Mouse (Mus musculus): ENCODE results near the gene Foxp2.

Gene Foxp2

DNA sequence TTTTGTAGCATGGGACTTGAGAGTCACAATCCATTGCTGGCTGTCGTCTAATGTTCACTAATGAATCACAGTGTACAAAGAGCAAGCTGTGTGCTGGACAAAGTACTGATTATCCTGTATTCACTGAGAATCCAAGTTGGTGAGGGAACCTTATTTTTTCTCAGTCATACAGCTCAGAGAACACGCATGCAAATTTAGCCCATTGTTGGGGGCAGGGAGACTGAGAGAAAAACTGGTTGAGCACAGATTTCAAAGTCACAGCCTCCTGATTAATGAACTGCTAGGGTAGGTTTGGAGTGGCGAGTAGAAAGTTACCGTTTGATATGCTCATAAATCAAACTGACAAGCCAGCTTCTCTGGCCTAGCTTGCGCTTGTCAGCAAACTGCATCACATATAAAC, 477.1 kb downstream of the Foxp2 start:
- DNase-seq: peak; percentile 49

DNA sequence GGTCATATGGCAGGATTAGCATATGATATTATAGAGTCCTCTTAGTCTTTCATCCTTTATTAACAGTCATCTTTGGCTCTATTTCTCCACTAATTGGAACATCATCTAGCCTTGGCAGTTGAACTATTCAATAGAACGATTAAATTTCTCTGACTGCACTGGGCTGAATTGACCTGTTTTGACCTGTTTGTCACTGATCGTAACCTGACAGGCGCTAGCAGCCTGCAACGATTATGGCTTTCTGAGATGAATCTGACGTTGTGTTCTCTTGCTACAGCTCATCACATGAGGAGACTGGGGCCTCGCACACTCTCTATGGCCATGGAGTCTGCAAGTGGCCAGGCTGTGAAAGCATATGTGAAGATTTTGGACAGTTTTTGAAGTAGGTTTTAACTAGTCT, 495.3 kb downstream of the Foxp2 start:
- no peak for DNase-seq

DNA sequence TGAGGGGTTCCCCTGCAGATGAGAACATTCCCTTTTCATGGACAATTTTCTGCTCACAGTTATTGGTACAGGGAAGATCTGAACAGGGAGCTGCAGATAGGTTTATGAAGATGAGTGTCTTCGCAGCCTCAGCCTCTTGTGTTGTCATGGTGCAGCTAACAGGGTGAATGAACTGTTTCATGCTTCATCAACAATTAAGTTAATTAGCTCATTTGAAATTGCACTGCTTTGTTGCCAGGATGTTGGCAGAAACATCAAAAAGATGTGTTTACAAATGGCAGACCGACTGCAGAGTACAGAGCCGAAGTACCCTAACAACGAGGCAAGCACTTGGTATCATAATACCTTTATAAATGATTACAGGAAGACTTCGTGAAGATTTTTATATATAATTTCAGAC, 496.3 kb downstream of the Foxp2 start:
- no peak for DNase-seq

DNA sequence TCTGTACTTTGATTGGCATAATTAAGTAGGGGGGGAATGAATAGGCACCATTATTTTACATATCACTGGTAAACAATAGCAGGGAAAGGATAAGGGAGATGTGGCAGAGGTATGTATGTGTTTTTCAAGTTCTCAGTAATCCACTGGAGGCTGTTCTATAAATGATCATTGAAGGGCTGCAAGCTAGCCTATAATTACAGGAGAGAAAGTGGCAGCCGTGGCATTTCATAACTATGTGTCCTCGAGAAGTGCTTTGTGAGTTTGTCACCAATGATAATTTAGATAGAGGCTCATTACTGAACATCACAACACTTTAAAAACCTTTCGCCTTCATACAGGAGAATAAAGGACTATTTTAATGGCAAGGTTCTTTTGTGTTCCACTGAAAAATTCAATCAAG, 500.0 kb downstream of the Foxp2 start:
- no peak for DNase-seq

DNA sequence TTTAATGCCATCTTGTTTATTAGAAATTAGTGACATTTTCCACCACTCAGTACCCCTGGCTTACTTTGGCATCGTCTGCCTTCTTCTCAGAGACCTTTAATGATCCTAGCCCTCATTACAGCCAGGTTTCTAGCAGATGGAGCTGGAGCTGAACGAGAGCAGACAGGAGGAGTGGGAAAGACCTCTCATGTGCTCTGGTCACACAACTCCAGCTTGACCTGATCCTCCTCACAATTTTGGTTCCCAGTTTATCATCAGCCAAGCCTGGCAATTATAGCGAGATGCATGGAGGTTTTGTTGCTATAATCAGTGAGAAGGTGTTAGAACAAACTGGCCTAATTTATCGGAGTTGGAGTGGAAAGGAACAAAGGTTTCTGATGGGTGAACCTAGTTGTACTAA, 500.9 kb downstream of the Foxp2 start:
- no peak for DNase-seq

DNA sequence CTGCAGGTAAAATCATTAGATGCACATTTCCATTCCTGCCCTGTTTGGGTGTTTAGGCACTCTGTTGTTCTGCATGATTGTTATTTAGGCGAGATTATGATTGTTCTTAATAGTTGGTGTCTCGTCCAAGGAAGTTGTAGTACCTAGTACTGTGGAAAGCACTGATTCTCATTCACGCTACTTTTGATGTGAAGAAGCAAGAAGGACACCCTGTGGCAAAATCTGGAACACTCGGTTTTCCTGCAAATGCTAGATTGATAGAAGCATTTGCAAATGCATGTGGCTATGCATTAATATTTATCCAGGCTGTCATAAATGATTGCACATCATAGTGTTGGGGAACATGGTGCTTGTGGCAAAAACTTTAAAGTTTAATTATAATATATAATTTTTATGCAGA, 514.0 kb downstream of the Foxp2 start:
- DNase-seq: no peak

DNA sequence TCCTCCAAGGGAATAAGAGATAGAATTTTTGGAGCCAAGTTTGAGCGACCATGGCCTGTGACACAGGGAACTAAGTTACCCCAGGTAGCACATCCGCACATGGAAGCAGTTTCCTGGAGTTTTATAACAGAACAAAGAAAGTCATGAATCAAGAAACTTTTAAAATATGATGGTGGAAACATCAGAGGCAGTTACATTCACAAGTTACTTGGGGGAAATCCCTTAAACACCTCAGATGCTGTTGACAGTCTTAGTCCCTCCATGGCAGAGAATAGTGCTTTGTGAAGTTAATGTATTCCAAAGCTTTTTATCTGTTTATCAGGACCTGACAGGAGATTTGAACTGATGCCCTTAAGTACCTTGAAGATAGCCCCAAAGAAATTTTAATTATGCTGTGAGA, 558.6 kb downstream of the Foxp2 start:
- no peak for DNase-seq

DNA sequence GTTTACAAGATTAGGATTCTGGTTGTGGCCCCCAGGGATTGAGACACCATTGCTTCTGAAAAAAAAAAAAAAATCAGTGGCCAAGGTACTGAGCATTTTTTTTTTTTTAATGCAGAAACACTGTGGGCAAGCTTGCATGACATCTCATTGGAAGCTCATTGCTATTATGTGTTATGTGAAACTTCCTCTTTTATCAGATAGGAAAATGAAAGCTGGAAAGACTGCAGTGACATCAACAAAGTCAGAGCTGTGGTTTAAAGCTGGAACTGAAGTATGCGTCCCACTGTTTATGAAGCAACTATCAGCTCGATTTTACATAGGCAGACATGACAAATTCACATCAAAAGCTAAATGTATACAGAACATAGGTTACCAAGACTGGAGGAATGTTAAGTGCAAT, 562.2 kb downstream of the Foxp2 start:
- no peak for DNase-seq

DNA sequence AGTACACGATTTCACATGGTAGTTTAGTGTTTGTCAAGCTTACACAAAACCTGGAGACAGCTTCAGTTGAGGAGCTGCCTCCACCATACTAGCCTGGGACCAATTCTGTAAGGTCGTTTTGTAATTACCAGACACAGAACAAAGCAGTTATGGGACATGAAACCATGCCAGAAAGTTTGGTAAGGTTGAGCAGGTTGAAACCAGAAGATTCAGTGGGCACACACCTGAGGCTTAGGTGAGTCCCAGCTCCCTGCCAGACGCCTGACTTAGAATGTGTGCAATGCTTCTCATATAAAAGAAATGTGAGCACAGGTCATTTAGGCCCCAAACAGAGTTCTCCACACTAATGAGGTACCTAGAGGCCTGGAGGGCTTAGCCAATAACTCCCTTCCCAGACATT, 564.3 kb downstream of the Foxp2 start:
- DNase-seq: no peak

DNA sequence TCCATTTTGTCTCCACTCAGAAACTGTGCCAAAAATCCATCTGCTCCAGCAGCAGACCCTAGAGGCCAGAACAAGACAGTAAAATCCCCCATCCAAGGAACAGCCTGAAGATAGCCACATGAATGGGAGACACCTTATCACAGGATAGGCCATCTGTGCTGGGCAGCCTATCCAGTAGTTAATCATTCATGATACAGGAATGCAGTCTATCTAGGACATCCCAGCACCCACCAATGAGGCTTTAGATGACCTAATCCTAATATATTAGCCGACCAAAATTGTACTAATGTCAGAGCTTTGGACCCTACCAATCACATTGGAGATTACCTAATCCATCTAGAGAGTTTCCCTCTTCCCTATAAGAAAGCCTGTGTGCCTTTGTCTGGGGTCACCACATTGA, 565.5 kb downstream of the Foxp2 start:
- DNase-seq: no peak

DNA sequence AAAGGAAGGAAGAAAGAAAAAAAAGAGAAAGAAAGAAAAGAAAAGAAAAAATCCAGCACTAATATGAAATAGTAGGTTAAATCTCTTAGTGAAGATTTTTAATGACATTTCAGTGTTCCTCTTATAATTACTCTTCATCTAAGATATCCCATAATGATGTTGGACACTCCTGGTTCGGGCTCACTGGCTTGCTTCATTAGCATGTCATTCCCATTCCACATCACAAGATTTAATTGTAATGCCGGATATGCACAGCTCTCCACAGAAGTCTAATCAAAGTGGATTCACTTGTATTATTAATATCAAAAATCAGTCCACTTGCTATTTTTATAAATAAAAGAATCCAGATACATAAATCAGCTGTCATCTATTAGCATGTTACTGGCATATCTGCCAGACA, 585.8 kb downstream of the Foxp2 start:
- no peak for DNase-seq
